Mouse (Mus musculus) adrenal gland, adult (tissue): ENCODE measurements at regions not wholly inside any gene's neighbourhood (a gene's known extent, or its start where the extent isn't known, plus 50 kb on each side); places are given as distances from the start of the nearest gene placed in this dataset.
A peak's percentile ranks its signal among the peaks of the same experiment; 100 is the strongest.
"Not testable (repeated sequence)": the region's sequence is repeated elsewhere in the genome, so short reads cannot be mapped to it uniquely, and the experiment has no call there.

Experiments used
- DNase-seq, 2 experiments: peaks; one replicate each; pipeline ENCODE4 v3.0.0; 2022 to 2023; ENCODE audit warnings: low spot score in 1 of 2; ENCODE audit not compliant: inconsistent age in 2 of 2

GRCm38 (mm10) chr15:44851346-44852064 is 4717.3 kb downstream of the 9330182O14Rik start:
- peak in 1 of 2 experiments; percentile 36 for DNase-seq

GRCm38 (mm10) chr15:44857080-44857479 is 4722.9 kb downstream of the 9330182O14Rik start:
- DNase-seq: no peak

- DNase-seq: no peak
These were observed 4725.2 kb downstream of the 9330182O14Rik start for GRCm38 (mm10) chr15:44859369-44859768.

- DNase-seq: no peak
These were observed 4726.1 kb downstream of the 9330182O14Rik start for GRCm38 (mm10) chr15:44860204-44860806.

GRCm38 (mm10) chr15:44868537-44868936 is 4734.4 kb downstream of the 9330182O14Rik start:
- no peak for DNase-seq

GRCm38 (mm10) chr15:44869023-44869422 is 4734.9 kb downstream of the 9330182O14Rik start:
- DNase-seq: no peak

- no peak for DNase-seq
These were observed 4735.5 kb downstream of the 9330182O14Rik start for GRCm38 (mm10) chr15:44869672-44870071.

- not testable (repeated sequence) for DNase-seq
These were observed 4736.8 kb downstream of the 9330182O14Rik start for GRCm38 (mm10) chr15:44870934-44871333.

GRCm38 (mm10) chr15:44882219-44882618 is 4748.1 kb downstream of the 9330182O14Rik start:
- no peak for DNase-seq

- no peak for DNase-seq
These were observed 4757.4 kb downstream of the 9330182O14Rik start for GRCm38 (mm10) chr15:44891544-44891943.

GRCm38 (mm10) chr15:44896220-44896619 is 4762.1 kb downstream of the 9330182O14Rik start:
- DNase-seq: no peak

GRCm38 (mm10) chr15:44897572-44897971 is 4763.4 kb downstream of the 9330182O14Rik start:
- no peak for DNase-seq

- no peak for DNase-seq
These were observed 4773.0 kb downstream of the 9330182O14Rik start for GRCm38 (mm10) chr15:44907133-44907532.

GRCm38 (mm10) chr15:44913434-44913833 is 4779.3 kb downstream of the 9330182O14Rik start:
- DNase-seq: no peak

- DNase-seq: no peak
These were observed 4780.8 kb downstream of the 9330182O14Rik start for GRCm38 (mm10) chr15:44915005-44915404.

- no peak for DNase-seq
These were observed 4782.3 kb downstream of the 9330182O14Rik start for GRCm38 (mm10) chr15:44916479-44916878.

- no peak for DNase-seq
These were observed 4790.5 kb downstream of the 9330182O14Rik start for GRCm38 (mm10) chr15:44924686-44925085.

- DNase-seq: no peak
These were observed 4792.9 kb downstream of the 9330182O14Rik start for GRCm38 (mm10) chr15:44927058-44927457.

GRCm38 (mm10) chr15:44948626-44949025 is 4814.5 kb downstream of the 9330182O14Rik start:
- no peak for DNase-seq

- no peak for DNase-seq
These were observed 4816.9 kb downstream of the 9330182O14Rik start for GRCm38 (mm10) chr15:44950952-44951642.
